Mouse (Mus musculus) midbrain, embryonic 16.5 days (tissue): ENCODE results near the gene Cwc22. TPM values are rescaled to one million over a fixed set of nuclear protein-coding genes. Genes with fewer than 3 reads are reported as not detected.

Experiments
- ATAC-seq: fragments of 200-750 bp; cut with Nextera tagmentation; 2 replicates; pipeline ENCODE4 v1.8.0; 2017; ENCODE audit warnings: moderate TSS enrichment
- H3K27ac ChIP-seq: fragments of 300-500 bp; sonication (generic); 2 replicates; pipeline ENCODE4 v1.5.1; 2014; ENCODE audit warnings: mild to moderate bottlenecking, low read length, mixed read lengths
- H3K27me3 ChIP-seq: fragments of 300-500 bp; sonication (generic); 2 replicates; pipeline ENCODE4 v1.6.1; 2014; ENCODE audit warnings: low read depth, low read length, mixed read lengths; ENCODE audit not compliant: control insufficient read depth, insufficient read depth
- H3K36me3 ChIP-seq: fragments of 300-500 bp; sonication (generic); 2 replicates; pipeline ENCODE4 v1.6.1; 2014; ENCODE audit warnings: mild to moderate bottlenecking, low read length, moderate library complexity, mixed read lengths; ENCODE audit not compliant: control insufficient read depth, insufficient read depth
- H3K4me1 ChIP-seq: fragments of 300-500 bp; sonication (generic); 2 replicates; pipeline ENCODE4 v1.6.1; 2014; ENCODE audit warnings: mild to moderate bottlenecking, low read length, mixed read lengths; ENCODE audit not compliant: control insufficient read depth, insufficient read depth
- H3K4me2 ChIP-seq: fragments of 300-500 bp; sonication (generic); 2 replicates; pipeline ENCODE4 v1.6.1; 2014; ENCODE audit warnings: mild to moderate bottlenecking, low read length, mixed read lengths
- H3K4me3 ChIP-seq: fragments of 300-500 bp; sonication (generic); 2 replicates; pipeline ENCODE4 v1.5.1; 2014; ENCODE audit warnings: low read depth, mild to moderate bottlenecking, low read length, moderate library complexity, mixed read lengths
- H3K9ac ChIP-seq: fragments of 300-500 bp; sonication (generic); 2 replicates; pipeline ENCODE4 v1.6.1; 2014; ENCODE audit warnings: low read depth, low read length, mixed read lengths
- H3K9me3 ChIP-seq: fragments of 300-500 bp; sonication (generic); replicated peaks from 2 replicates; pipeline ENCODE4 v1.6.1; 2014; ENCODE audit warnings: mild to moderate bottlenecking, low read length, mixed read lengths; ENCODE audit not compliant: control insufficient read depth, poor library complexity, severe bottlenecking
- WGBS: fragments of 180-500 bp; shearing (Covaris S2); extraction: QIAGEN DNeasy Blood & Tissue Kit; methylation state at CpG from one replicate; pipeline ENCODE4 v1.1.7; 2014; 5-methylcytosine and 5-hydroxymethylcytosine counted together
- polyA plus RNA-seq: library from polyadenylated mRNA; unstranded; fragments of >200 nt; fragmentation: Nextera tagmentation; extraction: Ambion mirVana; gene quantifications from 2 replicates; pipeline ENCODE4 v1.2.1, GENCODE M21; 2015

Gene Cwc22
- polyA plus RNA-seq, 1 experiment from 2014 or later, result 20.6 TPM

- Histone ChIP-seq H3K36me3 (no peaks in the 10 kb centered on the region), H3K4me3 (no peak overlapping the region), H3K9me3 (no peaks in the 10 kb centered on the region), H3K4me1 (peaks cover 14% of the 10 kb centered on the region), H3K4me2 (no peak overlapping the region), H3K27me3 (no peaks in the 10 kb centered on the region), H3K9ac (no peak overlapping the region), H3K27ac (no peak overlapping the region)
- 94% methylated on average over 2 of the region's 2 CpGs for WGBS
- ATAC-seq, result no peak
Measured at GRCm38 (mm10) chr2:77941944-77942343, 4.2 kb downstream of the Cwc22 start.

DNA sequence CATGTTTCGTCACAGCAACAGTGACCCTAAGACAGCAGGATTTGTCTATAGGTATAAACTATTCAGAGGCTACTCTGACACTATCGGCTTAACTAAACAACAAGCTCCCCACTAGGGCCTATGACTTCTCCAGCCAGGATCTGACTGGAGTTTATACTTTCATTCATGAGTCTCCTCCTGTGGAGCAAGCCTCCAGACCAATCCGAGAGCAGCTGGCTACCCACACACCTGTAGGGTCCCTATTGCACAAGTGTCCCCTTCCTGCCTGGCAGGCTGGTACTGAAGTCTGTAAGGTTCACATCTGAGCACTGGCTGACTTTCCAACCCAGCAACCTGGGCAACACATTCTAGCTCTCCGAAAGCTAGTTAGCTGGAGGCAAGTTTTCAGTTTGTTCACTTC, 7.9 kb downstream of the Cwc22 start:
- H3K4me1 ChIP-seq, result peaks cover 4% of the 10 kb centered on the region; the same call in 1 of the 2 replicates
- peaks cover 9% of the 10 kb centered on the region; the same call in 1 of the 2 replicates for H3K36me3 ChIP-seq
- H3K4me2 ChIP-seq, result no peak overlapping the region
- no peak overlapping the region for H3K27ac ChIP-seq
- no peak overlapping the region for H3K4me3 ChIP-seq
- no peaks in the 10 kb centered on the region for H3K9me3 ChIP-seq
- no peak overlapping the region for H3K9ac ChIP-seq
- ATAC-seq, result no peak
- 93% methylated on average over 4 of the region's 4 CpGs for WGBS
- H3K27me3 ChIP-seq, result no peaks in the 10 kb centered on the region

DNA sequence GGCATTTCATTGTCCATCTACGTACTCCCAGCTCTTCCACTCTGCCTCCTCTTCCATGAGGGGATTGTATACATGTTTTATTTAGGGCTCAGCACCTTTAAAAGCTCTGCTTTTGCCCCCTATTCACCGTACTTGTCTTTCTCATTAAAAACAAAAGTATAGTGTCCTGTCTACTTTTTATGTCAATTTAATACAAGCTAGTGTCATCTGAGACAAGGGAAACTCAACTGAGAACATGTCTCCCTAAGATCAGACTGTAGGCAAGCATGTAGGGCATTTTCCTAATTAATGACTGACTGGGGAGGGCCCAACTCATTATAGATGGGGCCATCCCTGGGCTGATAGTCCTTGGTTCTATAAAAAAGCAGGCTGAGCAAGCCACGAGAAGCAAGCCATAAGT, 8.4 kb downstream of the Cwc22 start:
- WGBS, result 90% methylated on average over 3 of the region's 3 CpGs

DNA sequence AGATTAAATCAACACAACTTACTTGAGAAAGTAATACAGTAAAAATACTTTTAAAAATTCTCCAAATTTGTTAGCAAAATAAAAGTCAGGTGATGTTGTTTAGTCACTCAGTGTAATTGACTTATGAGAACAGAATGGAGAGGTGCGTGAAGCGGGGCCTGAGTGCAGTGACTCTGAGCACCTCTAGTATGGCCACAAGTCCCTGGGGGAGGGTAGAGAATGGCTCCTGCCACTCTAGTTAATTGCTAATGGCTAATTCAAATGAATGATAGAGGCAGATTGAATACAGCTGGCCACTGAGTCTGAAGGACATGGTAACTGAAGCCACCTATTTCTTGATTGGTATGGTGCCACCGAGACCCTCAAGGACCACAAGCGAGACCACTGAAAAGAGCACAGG, 12.0 kb downstream of the Cwc22 start:
- no peak overlapping the region for H3K4me3 ChIP-seq
- H3K27me3 ChIP-seq, result no peaks in the 10 kb centered on the region
- no peak overlapping the region for H3K27ac ChIP-seq
- WGBS, result 87% methylated on average over 4 of the region's 4 CpGs
- no peak overlapping the region for H3K9ac ChIP-seq
- ATAC-seq, result no peak
- H3K9me3 ChIP-seq, result no peaks in the 10 kb centered on the region
- H3K36me3 ChIP-seq, result peaks cover 18% of the 10 kb centered on the region; the same call in 1 of the 2 replicates
- H3K4me1 ChIP-seq, result no peaks in the 10 kb centered on the region
- H3K4me2 ChIP-seq, result no peak overlapping the region

More for the DNA sequence above, 8.4 kb downstream of the Cwc22 start:
- peaks cover 4% of the 10 kb centered on the region; the same call in 1 of the 2 replicates for H3K4me1 ChIP-seq
- H3K9me3 ChIP-seq, result no peaks in the 10 kb centered on the region
- no peak overlapping the region for H3K27ac ChIP-seq
- no peak overlapping the region for H3K4me3 ChIP-seq
- no peak for ATAC-seq
- no peak overlapping the region for H3K4me2 ChIP-seq
- no peaks in the 10 kb centered on the region for H3K27me3 ChIP-seq
- H3K9ac ChIP-seq, result no peak overlapping the region
- H3K36me3 ChIP-seq, result peaks cover 9% of the 10 kb centered on the region; the same call in 1 of the 2 replicates

GRCm38 (mm10) chr2:77933630-77934029, 12.5 kb downstream of the Cwc22 start:
- Histone ChIP-seq H3K27me3 (no peaks in the 10 kb centered on the region), H3K4me3 (no peak overlapping the region), H3K4me2 (no peak overlapping the region), H3K4me1 (no peaks in the 10 kb centered on the region), H3K9ac (no peak overlapping the region), H3K36me3 (peaks cover 21% of the 10 kb centered on the region; the same call in 1 of the 2 replicates), H3K9me3 (no peaks in the 10 kb centered on the region), H3K27ac (no peak overlapping the region)
- WGBS, result 40% methylated on average over 2 of the region's 2 CpGs
- ATAC-seq, result no peak

- Histone ChIP-seq H3K36me3 (peaks cover 24% of the 10 kb centered on the region; the same call in 1 of the 2 replicates), H3K27me3 (no peaks in the 10 kb centered on the region), H3K4me1 (no peaks in the 10 kb centered on the region), H3K27ac (no peak overlapping the region), H3K4me2 (no peak overlapping the region), H3K9me3 (no peaks in the 10 kb centered on the region), H3K4me3 (no peak overlapping the region), H3K9ac (no peak overlapping the region)
- ATAC-seq, result no peak
- WGBS, result 95% methylated on average over 1 of the region's 1 CpGs
Measured at GRCm38 (mm10) chr2:77931958-77932357, 14.2 kb downstream of the Cwc22 start.

GRCm38 (mm10) chr2:77928352-77928751, 17.8 kb downstream of the Cwc22 start:
- no peak overlapping the region for H3K27ac ChIP-seq
- 95% methylated on average over 10 of the region's 10 CpGs for WGBS

GRCm38 (mm10) chr2:77926468-77926867, 19.7 kb downstream of the Cwc22 start:
- WGBS, result 94% methylated on average over 7 of the region's 7 CpGs
- no peak for ATAC-seq
- H3K36me3 ChIP-seq, result peaks cover 22% of the 10 kb centered on the region

More at GRCm38 (mm10) chr2:77928352-77928751, 17.8 kb downstream of the Cwc22 start:
- Histone ChIP-seq H3K4me2 (no peak overlapping the region), H3K4me1 (no peaks in the 10 kb centered on the region), H3K27me3 (no peaks in the 10 kb centered on the region), H3K9ac (no peak overlapping the region), H3K4me3 (no peak overlapping the region), H3K36me3 (peaks cover 25% of the 10 kb centered on the region), H3K9me3 (no peaks in the 10 kb centered on the region)
- no peak for ATAC-seq

GRCm38 (mm10) chr2:77925997-77926396, 20.2 kb downstream of the Cwc22 start:
- Histone ChIP-seq H3K9me3 (no peaks in the 10 kb centered on the region), H3K4me2 (no peak overlapping the region), H3K4me3 (no peak overlapping the region), H3K9ac (no peak overlapping the region), H3K27me3 (no peaks in the 10 kb centered on the region), H3K36me3 (peaks cover 22% of the 10 kb centered on the region), H3K27ac (no peak overlapping the region), H3K4me1 (no peaks in the 10 kb centered on the region)
- 96% methylated on average over 2 of the region's 2 CpGs for WGBS
- ATAC-seq, result no peak

More at GRCm38 (mm10) chr2:77926468-77926867, 19.7 kb downstream of the Cwc22 start:
- no peaks in the 10 kb centered on the region for H3K4me1 ChIP-seq
- no peak overlapping the region for H3K9ac ChIP-seq
- no peaks in the 10 kb centered on the region for H3K9me3 ChIP-seq
- no peak overlapping the region for H3K27ac ChIP-seq
- H3K4me2 ChIP-seq, result no peak overlapping the region
- H3K4me3 ChIP-seq, result no peak overlapping the region
- no peaks in the 10 kb centered on the region for H3K27me3 ChIP-seq
